Mouse (Mus musculus) forebrain, embryonic 11.5 days (tissue): Measurements from ENCODE around the gene Gm11437. TPM values are rescaled to one million over a fixed set of nuclear protein-coding genes. Genes with fewer than 3 reads are reported as not detected.

Experiments
- ATAC-seq: fragments of 200-750 bp; cut with Nextera tagmentation; replicated peaks from 2 replicates; pipeline ENCODE4 v1.8.0; 2017; ENCODE audit warnings: moderate TSS enrichment; ENCODE audit not compliant: low FRiP score
- DNase-seq: peaks from one replicate; pipeline ENCODE4 v3.0.0-alpha.2; 2017; ENCODE audit warnings: low spot score
- H3K27ac ChIP-seq: fragments of 300-500 bp; sonication (generic); 2 replicates; pipeline ENCODE4 v1.5.1; 2014; ENCODE audit warnings: low read depth, low read length
- H3K27me3 ChIP-seq: fragments of 300-500 bp; sonication (generic); 2 replicates; pipeline ENCODE4 v1.6.1; 2014; ENCODE audit warnings: mild to moderate bottlenecking, low read length, mixed read lengths; ENCODE audit not compliant: control insufficient read depth, insufficient read depth
- H3K36me3 ChIP-seq: fragments of 300-500 bp; sonication (generic); 2 replicates; pipeline ENCODE4 v1.6.1; 2014; ENCODE audit warnings: mild to moderate bottlenecking, low read length, moderate library complexity, mixed read lengths; ENCODE audit not compliant: control insufficient read depth, insufficient read depth
- H3K4me1 ChIP-seq: fragments of 300-500 bp; sonication (generic); replicated peaks from 2 replicates; pipeline ENCODE4 v1.6.1; 2014; ENCODE audit warnings: low read length, mixed read lengths; ENCODE audit not compliant: control insufficient read depth, insufficient read depth
- H3K4me2 ChIP-seq: fragments of 300-500 bp; sonication (generic); 2 replicates; pipeline ENCODE4 v1.6.1; 2014; ENCODE audit warnings: low read depth, mild to moderate bottlenecking, low read length, moderate library complexity, mixed read lengths; ENCODE audit not compliant: severe bottlenecking
- H3K4me3 ChIP-seq: fragments of 300-500 bp; sonication (generic); 2 replicates; pipeline ENCODE4 v1.5.1; 2014; ENCODE audit warnings: low read depth, low read length
- H3K9ac ChIP-seq: fragments of 300-500 bp; sonication (generic); 2 replicates; pipeline ENCODE4 v1.6.1; 2014; ENCODE audit warnings: low read length
- H3K9me3 ChIP-seq: fragments of 300-500 bp; sonication (generic); 2 replicates; pipeline ENCODE4 v1.6.1; 2016; ENCODE audit warnings: low read length, mixed read lengths; ENCODE audit not compliant: control insufficient read depth
- WGBS: fragments of 180-500 bp; shearing (Covaris S2); extraction: QIAGEN DNeasy Blood & Tissue Kit; methylation state at CpG from one replicate; pipeline ENCODE4 v1.1.7; 2014; 5-methylcytosine and 5-hydroxymethylcytosine counted together
- polyA plus RNA-seq: library from polyadenylated mRNA; unstranded; fragments of >200 nt; fragmentation: Nextera tagmentation; extraction: Ambion mirVana; gene quantifications from 2 replicates; pipeline ENCODE4 v1.2.1, GENCODE M21; 2014

The Gm11437 gene
- polyA plus RNA-seq, 1 experiment from 2014 or later: not detected

DNA sequence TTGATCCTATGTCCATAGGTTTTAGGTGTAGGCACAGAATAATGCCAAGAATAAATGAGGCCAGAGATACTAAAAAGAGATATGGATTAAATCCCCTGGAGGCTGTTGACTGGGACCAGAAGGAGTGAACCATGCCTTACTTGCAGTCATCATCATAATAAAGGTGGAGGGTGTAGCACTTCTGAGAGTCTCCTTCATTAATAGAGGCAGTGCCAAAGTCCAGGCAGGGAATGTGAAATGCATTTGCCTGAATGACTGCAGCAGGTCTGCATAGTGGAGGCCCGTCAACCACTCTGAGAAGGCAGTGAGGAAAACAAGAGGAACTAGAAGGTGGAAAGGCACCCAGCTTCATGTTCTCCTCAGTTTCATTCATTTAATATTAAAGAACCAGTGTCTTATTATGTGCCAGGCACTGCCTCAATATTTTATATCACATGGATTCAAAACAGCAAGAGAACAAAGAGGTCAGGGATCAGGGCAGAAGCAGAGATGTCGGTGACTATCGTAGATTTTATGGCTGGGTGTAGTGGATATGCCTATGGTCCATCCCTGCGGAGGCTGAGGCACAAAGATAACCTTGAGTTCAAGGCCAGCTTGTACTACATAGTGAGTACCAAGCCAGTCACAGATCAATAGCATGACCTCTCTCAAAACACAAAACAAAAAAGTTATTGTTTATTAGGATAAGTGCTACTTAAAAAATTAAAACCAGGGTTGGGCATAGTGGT lies 10.6 kb downstream of the Gm11437 start:
- ATAC-seq: no peak
- H3K4me3 ChIP-seq: no peak overlapping the region
- no peak overlapping the region for H3K9ac ChIP-seq
- no peak overlapping the region for H3K27ac ChIP-seq
- no peaks in the 10 kb centered on the region for H3K27me3 ChIP-seq
- DNase-seq: no peak
- WGBS: 91% methylated on average over 4 of the region's 4 CpGs
- no peaks in the 10 kb centered on the region for H3K9me3 ChIP-seq
- no peaks in the 10 kb centered on the region for H3K36me3 ChIP-seq
- no peak overlapping the region for H3K4me2 ChIP-seq
- no peaks in the 10 kb centered on the region for H3K4me1 ChIP-seq

DNA sequence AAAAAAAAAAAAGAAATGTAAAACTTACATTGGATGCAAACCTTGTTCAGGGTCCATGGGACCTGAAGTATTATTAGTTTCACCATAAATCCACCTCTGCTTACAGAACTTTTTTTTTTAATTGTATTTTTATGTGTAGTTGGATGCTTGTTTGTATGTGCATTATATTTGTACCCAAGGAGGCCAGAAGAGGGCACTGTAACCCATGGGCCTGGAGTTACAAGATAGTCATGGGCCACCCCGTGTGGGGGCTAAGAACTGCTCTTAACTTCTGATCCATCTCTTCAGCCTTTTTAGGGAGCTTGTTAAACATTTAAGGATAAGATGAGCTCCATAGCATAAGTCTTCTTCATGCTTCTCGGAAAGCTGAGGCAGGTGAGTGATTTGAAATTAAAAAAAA lies 16.4 kb downstream of the Gm11437 start:
- H3K4me1 ChIP-seq: no peaks in the 10 kb centered on the region
- WGBS: 71% methylated on average over 2 of the region's 2 CpGs
- H3K9ac ChIP-seq: no peak overlapping the region
- H3K4me2 ChIP-seq: no peak overlapping the region
- H3K27me3 ChIP-seq: no peaks in the 10 kb centered on the region
- H3K27ac ChIP-seq: no peak overlapping the region
- DNase-seq (no peak), ATAC-seq (no peak)
- H3K4me3 ChIP-seq: no peak overlapping the region
- no peaks in the 10 kb centered on the region for H3K36me3 ChIP-seq
- no peaks in the 10 kb centered on the region for H3K9me3 ChIP-seq

DNA sequence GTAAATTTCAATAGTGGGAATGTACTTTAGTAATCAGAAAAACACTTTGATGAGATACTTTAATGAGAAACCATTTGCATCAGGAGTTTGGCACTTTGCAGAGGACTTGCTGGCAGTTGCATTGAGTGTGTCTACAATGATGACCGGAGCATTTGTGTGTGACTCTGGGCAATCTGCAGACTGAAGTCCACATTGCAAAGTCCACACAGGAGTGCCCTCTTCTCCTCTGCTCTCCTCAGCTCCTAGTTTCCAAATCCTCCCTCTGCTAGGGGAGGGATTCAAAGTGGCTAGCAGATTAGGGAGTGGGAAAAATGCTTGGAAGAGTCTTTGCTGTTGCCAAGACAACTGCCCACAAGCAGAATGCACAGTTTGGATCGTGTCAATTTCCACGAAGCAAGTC lies 21.2 kb downstream of the Gm11437 start:
- Histone ChIP-seq H3K36me3 (no peaks in the 10 kb centered on the region), H3K9me3 (no peaks in the 10 kb centered on the region), H3K4me2 (no peak overlapping the region), H3K4me3 (no peak overlapping the region), H3K4me1 (no peaks in the 10 kb centered on the region), H3K9ac (no peak overlapping the region), H3K27ac (no peak overlapping the region), H3K27me3 (no peaks in the 10 kb centered on the region)
- WGBS: 57% methylated on average over 3 of the region's 3 CpGs
- no peak for ATAC-seq
- no peak for DNase-seq

DNA sequence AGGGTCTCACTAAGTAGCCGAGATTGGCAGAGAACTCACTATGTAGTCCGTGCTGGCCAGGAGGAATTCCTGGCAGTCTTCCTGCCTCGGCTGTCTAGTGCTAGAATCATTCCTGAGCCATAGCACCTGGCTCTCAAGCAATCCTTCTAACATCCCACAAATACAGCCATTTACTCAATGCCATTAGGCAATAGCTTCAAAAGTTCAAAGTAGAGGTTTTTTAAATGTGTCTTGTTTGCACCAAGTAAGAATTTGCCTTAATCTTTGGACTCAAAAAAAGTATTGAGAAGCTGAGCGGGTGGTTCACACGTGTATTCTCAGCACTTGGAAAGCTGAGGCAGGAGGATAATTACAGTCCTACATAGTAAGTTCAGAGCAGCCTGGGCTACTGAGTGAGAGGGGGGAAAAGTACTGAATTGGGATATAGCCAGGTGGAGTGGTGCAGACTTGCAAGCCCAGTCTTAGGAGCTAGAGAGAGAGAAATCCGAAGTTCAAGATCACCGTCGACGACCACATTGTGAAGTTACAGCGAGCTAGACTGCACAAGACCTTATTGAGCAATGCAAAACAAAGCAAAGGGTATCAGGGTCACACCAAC lies 22.0 kb downstream of the Gm11437 start:
- Histone ChIP-seq H3K9me3 (no peaks in the 10 kb centered on the region), H3K4me2 (no peak overlapping the region), H3K36me3 (no peaks in the 10 kb centered on the region), H3K4me1 (no peaks in the 10 kb centered on the region), H3K4me3 (no peak overlapping the region), H3K27me3 (no peaks in the 10 kb centered on the region), H3K9ac (no peak overlapping the region), H3K27ac (no peak overlapping the region)
- no peak for ATAC-seq
- DNase-seq: no peak
- WGBS: 78% methylated on average over 10 of the region's 10 CpGs

DNA sequence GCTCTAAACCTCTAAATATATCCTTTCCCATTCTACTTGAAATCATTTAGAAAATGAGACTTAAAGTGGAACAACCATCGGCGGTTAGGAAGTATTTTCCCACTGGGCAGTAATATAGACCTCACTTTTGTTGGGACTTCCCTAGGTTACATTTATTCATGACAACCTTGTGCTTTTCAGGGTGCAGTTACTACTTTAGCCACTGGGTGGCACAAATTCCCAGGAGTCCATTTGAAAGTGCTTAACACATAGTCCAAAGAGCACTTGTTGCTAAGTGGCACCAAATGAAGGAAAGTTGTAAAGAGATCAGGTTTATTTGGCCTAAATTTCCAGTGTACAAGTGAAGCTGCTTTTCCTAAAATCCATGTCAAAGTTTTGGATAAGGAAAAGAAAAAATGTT lies 25.5 kb downstream of the Gm11437 start:
- Histone ChIP-seq H3K4me1 (no peaks in the 10 kb centered on the region), H3K36me3 (no peaks in the 10 kb centered on the region), H3K4me2 (no peak overlapping the region), H3K9me3 (no peaks in the 10 kb centered on the region), H3K9ac (no peak overlapping the region), H3K27ac (no peak overlapping the region), H3K27me3 (no peaks in the 10 kb centered on the region), H3K4me3 (no peak overlapping the region)
- ATAC-seq (no peak), DNase-seq (peak; percentile 64)
- 58% methylated on average over 2 of the region's 2 CpGs for WGBS

DNA sequence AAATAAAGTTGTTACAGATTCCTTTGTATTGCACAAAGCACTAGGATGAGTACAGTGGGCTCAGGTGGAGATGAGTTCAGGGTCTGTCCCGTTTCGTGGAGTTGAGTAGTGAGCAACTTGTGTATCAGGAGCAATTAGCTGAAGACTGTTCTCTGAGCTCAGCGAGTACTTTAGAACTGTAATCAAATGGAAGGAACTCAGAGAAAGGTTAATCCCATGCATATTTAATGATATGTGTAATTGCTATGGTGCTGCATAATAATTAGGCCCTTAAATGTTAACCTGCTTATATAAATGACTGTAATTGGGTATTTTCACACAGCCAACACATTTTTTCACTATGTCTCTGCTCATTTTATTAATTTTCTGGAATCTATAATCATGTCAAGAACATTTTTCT lies 30.8 kb downstream of the Gm11437 start:
- Histone ChIP-seq H3K9me3 (no peaks in the 10 kb centered on the region), H3K9ac (no peak overlapping the region), H3K4me2 (no peak overlapping the region), H3K27ac (no peak overlapping the region), H3K36me3 (no peaks in the 10 kb centered on the region), H3K27me3 (no peaks in the 10 kb centered on the region), H3K4me3 (no peak overlapping the region), H3K4me1 (no peaks in the 10 kb centered on the region)
- ATAC-seq (no peak), DNase-seq (no peak)
- WGBS: 69% methylated on average over 3 of the region's 3 CpGs

DNA sequence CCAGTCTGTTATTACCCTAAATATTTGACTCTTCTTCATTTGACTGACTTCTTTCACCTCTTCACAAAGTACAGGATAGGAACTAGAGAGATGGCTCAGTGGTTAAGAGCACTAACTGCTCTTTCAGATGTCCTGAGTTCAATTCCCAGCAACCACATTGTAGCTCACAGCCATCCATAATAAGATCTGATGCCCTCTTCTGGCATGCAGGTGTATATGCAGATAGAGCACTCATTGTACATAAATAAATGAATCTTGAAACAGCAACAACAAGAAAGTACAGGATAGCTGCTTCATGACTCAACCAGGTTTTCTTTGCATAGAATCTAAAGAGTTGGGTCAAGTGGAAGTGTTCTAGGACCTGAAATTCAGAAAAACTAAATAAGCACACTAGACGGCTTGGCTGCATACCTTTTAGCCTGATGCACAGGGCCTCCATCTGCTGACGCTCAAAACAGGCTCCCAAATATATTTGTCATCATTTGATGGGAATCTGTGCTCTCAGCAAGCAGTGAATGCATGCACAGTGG lies 32.9 kb downstream of the Gm11437 start:
- H3K9ac ChIP-seq: no peak overlapping the region
- WGBS: 95% methylated on average over 2 of the region's 2 CpGs
- DNase-seq: no peak

DNA sequence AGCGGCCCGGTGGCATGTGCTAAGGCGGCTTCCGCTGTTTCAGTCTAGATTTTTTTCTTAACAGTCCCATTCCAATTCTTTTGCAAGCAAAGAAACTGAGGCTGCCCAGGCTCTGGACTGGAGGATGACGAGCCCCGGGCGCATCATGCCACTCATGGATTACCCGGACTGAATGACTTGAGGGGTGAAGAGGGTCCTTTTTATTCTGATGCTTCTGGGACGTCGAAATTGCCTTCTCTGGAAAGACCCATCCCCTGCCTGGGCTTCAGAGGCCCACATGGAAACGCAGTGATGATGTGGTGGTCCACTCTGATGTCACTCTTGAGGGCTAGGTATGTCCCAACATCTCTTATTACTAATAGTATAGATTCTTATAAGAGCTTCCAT lies 37.5 kb downstream of the Gm11437 start:
- Histone ChIP-seq H3K4me2 (peak overlapping the region; percentile 80), H3K9ac (peak overlapping the region; percentile 85), H3K4me1 (no peaks in the 10 kb centered on the region), H3K36me3 (peaks cover 2% of the 10 kb centered on the region; the same call in 1 of the 2 replicates), H3K9me3 (no peaks in the 10 kb centered on the region), H3K4me3 (peak overlapping the region; percentile 81), H3K27ac (no peak overlapping the region), H3K27me3 (no peaks in the 10 kb centered on the region)
- 5% methylated on average over 11 of the region's 11 CpGs for WGBS
- no peak; the same call in 1 of the 2 replicates for ATAC-seq
- DNase-seq: no peak

More for the DNA sequence above, 32.9 kb downstream of the Gm11437 start:
- Histone ChIP-seq H3K4me2 (no peak overlapping the region), H3K27me3 (no peaks in the 10 kb centered on the region), H3K4me3 (no peak overlapping the region), H3K9me3 (no peaks in the 10 kb centered on the region), H3K27ac (no peak overlapping the region), H3K4me1 (no peaks in the 10 kb centered on the region), H3K36me3 (no peaks in the 10 kb centered on the region)
- ATAC-seq: no peak
